Mouse (Mus musculus) adrenal gland, postnatal 4 days (tissue): Measurements from ENCODE around the gene Uncx. TPM values are rescaled to one million over a fixed set of nuclear protein-coding genes. Genes with fewer than 3 reads are reported as not detected.
"Not testable (repeated sequence)": the region's sequence is repeated elsewhere in the genome, so short reads cannot be mapped to it uniquely, and the experiment has no call there.

Source experiments
- DNase-seq, 2 experiments: peaks; one replicate each; pipeline ENCODE4 v3.0.0; 2021 to 2022; ENCODE audit warnings: low spot score in 2 of 2, mixed read lengths in 2 of 2
- total RNA-seq, 2 experiments: library from RNA; stranded (reverse); gene quantifications; 2 replicates each; pipeline ENCODE4 v1.2.3; 2021

Uncx gene
- total RNA-seq, 2 experiments from 2014 or later = 0.42 to 3.8 TPM

DNA sequence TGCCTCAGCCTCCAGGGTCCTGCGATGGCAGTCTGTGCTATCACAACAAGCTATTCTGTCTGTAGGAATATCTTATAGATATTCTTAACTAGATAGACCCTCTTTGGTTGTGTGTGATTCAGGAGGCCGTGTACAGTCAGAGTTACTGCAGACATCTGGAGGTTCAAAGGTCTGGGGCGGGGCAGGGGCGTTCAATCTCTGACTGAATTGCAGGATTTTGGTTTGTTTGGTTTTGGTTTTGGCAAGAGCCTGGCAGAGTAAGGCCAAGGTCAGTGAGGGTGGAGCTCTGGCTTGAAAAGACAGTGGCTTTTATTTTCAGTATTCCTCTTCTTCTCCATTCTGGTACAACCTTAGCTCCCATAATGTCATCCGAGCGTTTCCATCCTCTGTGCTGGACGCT lies 16.5 kb downstream of the Uncx start:
- DNase-seq = no peak

DNA sequence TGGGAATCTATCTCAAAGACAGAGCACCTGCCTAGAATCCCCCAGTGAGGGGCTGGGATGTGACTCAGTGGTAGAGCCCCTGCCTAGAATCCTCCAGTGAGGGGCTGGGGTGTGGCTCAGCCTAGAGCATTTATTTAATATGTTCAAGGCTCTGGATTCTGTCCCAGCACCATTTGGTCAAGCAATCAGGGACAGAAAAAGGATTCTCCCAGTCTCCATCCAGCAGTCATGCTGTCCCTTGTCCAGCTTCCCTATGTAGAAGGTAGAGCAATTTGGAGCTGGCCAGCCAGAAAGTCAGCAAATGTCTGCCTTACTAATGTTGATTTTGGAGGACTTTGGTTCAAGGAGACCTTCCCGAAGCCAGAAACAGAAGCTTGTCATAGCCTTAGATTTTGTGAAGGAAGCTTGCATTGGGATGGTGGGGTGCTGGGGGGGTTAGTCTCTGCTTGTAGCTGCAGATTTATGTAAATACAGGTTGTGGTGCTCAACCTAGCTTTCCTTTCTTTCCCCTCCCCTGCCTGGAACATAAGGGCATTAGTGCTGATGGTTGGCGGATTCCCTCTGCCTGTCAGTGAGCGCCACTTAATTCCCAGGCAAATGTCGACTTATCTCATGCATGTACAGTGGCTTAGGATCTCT lies 18.2 kb downstream of the Uncx start:
- DNase-seq = no peak

DNA sequence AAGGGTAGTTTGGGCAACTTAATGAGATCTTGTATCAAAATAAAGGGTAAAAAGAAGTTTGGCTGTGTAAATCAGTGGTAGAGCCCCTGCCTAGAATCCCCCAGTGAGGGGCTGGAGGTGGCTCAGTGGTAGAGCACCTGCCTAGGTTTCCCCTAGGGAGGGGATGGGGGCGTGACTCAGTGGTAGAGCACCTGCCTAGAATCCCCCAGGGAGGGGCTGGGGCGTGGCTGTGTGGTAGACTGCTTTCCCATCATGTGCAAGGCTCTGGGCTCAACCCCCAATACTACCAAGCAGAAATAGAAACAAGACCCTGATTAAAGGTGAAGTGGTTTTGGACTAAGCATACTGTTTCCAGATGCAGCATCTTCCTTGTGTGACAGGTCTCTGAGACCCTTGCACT lies 21.4 kb downstream of the Uncx start:
- no peak for DNase-seq

GRCm38 (mm10) chr5:139565462-139565861 lies 22.2 kb downstream of the Uncx start:
- DNase-seq = no peak

DNA sequence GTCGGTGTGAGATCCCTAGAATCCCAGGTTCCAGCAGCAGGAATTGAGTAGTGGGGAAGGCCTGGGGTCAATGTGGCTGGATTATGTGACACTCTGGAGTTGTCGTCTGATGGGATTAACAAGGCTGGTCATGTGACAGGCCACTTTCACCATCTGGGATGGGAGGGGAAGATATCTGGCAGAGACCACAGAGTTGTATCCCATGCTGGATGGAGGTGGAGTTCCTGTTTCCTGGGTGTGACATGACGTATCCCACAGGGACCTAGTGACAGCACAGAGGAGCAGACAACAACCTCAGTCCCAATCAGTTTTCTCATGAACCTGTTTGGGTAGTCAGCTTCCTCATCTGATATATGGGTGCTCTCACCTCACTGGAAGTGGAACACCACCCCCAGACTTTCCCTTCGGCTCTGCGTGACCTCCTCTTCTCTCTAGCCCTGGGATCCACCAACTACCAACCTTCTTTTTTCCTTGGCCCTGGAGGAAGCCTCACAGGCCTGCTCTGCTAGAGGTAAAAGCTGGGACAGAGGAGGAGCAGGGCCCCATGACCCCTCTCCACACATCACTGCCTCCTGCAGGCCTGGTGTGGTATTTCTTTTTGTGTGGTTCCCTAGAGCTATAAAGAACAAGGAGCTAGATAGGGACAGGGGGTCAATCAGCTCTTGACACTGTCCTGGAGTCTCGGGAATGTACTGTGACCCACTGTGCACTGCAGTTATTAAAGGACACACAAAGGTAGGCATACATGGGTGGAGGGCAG lies 23.5 kb downstream of the Uncx start:
- no peak for DNase-seq

- no peak for DNase-seq
Observed at GRCm38 (mm10) chr5:139568079-139568478, 24.8 kb downstream of the Uncx start.

DNA sequence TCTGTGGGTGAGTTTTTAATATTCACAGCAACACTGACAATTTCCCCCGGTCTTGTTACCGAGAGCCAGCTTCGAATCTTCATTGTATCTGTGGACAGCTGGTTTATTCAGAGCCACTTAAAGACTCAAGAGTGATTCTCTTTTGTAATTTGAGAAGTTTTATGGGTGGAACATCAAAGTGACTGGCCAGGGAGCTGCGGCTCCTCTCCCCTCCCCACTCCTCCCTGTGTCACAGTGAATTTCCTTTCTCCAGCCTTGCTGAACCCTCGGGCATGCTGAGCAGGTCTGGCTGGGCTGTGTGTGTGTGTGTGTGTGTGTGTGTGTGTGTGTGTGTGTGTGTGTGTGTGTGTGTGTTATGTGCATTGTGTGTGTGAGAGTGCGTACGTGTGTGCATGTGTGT lies 29.2 kb downstream of the Uncx start:
- DNase-seq = no peak

- DNase-seq = no peak
Observed at GRCm38 (mm10) chr5:139573606-139574311, 30.5 kb downstream of the Uncx start.

DNA sequence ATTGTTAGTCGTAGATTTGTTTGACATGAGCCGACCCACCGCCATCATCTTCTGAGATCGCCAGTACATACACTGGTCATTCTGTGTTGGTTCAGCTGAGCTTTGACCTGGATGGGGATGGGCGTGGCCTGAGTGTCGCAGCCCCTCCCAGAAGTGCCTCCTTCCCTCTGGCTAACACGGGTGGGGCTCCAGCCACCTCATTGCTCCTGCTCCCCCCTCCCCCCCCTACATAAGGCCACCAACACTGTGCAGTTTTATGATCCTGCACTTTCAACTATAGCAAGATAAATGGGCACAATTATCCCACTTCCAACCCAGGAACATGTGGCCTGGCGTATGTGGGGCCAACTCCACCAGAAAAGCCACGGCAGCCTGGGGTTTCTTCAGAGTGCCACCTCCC lies 31.8 kb downstream of the Uncx start:
- DNase-seq = no peak

DNA sequence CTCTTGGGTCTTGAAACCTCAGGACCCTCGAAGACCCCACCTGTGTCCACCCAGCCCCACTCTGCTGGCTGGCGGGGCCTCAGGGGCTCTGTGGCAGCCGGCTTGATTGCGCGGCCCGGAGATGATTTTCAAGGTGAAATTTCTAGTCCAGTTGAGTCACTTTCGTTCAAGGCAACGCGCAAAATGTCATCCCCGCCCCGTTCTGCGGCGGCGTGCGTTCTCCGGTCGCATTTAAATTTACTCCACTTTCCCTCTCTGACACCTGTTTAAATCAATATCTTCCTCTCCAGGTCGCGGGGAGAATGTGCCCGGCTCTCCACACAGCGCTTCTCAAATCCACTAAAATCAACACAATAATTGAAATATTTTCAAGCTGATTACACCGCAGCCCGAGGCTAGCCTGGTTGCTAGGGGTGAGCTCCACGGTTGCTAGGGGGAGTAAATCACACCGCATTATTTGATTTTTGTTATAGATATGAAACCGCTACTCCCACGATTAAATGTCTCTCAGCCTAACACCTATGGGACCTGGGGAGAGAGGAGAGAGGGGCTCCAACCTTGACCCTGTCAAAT lies 37.0 kb downstream of the Uncx start:
- DNase-seq = peak in 1 of 2 experiments; percentile 25

GRCm38 (mm10) chr5:139581308-139581868 lies 38.1 kb downstream of the Uncx start:
- no peak for DNase-seq

- no peak for DNase-seq
Observed at GRCm38 (mm10) chr5:139584971-139585747, 41.9 kb downstream of the Uncx start.

- DNase-seq = no peak
Observed at GRCm38 (mm10) chr5:139585748-139586060, 42.4 kb downstream of the Uncx start.

- not testable (repeated sequence) for DNase-seq
Observed at GRCm38 (mm10) chr5:139587459-139587858, 44.2 kb downstream of the Uncx start.

- DNase-seq = not testable (repeated sequence)
Observed at GRCm38 (mm10) chr5:139590682-139591360, 47.5 kb downstream of the Uncx start.

- no peak for DNase-seq
Observed at GRCm38 (mm10) chr5:139592011-139592410, 48.7 kb downstream of the Uncx start.

DNA sequence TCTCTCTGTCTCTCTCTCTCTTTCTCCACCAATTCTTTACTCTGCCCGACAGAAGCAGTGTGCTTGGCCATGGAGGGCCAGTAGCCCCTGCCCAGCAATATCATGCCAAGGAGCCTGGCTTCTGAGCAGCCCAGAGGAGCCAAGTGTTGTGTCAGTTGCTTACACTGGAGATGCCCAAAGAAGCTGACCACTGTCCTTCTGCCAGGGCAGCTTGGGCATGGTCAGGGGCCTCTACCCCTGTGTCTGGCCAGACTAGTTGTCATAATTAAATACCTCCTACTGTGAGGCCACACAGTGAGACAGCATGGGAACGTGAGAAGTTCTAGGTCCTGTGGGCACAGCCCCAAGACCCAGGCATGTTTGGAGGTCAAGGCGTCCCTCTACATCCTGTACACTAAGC lies 49.6 kb downstream of the Uncx start:
- no peak for DNase-seq

- no peak for DNase-seq
Observed at GRCm38 (mm10) chr5:139593746-139594145, 50.5 kb downstream of the Uncx start.

DNA sequence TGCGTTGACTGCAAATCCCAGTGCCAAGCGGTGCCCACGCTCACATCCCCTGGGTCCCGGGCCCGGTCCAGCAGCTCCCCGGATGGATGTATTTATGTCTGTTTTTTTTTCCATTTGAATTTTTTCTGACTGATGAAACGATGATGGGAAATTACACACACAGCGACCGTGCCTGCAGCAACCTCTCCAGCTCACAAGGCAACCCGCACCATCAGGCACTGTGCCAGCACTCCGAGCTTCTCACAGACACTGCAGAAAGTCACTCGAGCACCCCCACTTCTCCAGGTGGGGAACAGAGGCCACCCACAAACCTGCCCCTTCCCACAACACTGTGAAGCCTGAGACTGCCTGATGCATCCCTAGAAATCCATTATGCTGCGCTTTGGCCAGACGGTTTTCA lies 51.7 kb downstream of the Uncx start:
- no peak for DNase-seq
